Mouse (Mus musculus): Measurements from ENCODE around the gene Ddx11. TPM values are rescaled to one million over a fixed set of nuclear protein-coding genes. Genes with fewer than 3 reads are reported as not detected.
A peak's percentile ranks its signal among the peaks of the same experiment; 100 is the strongest.
"Not testable (repeated sequence)": the region's sequence is repeated elsewhere in the genome, so short reads cannot be mapped to it uniquely, and the experiment has no call there.

The Ddx11 gene
- polyA plus RNA-seq, 1 experiment from 2014 or later, result 19.4 TPM

- Histone ChIP-seq H3K9ac (replicated peaks; ENCODE audit: low read length) (no peak overlapping the region), H3K36me3 (replicated peaks; ENCODE audit: control insufficient read depth, insufficient read depth, low read depth, low read length) (no peaks in the 10 kb centered on the region), H3K4me1 (ENCODE audit: control insufficient read depth, insufficient read depth, low read length) (no peaks in the 10 kb centered on the region), H3K4me2 (ENCODE audit: low read depth, low read length) (no peak overlapping the region), H3K4me3 (ENCODE audit: low read depth, low read length) (no peak overlapping the region), H3K27ac (replicated peaks; ENCODE audit: low read depth, low read length) (no peak overlapping the region), H3K27me3 (ENCODE audit: control insufficient read depth, insufficient read depth, low read length) (no peaks in the 10 kb centered on the region), H3K9me3 (replicated peaks; ENCODE audit: control insufficient read depth, low read length) (no peaks in the 10 kb centered on the region)
- 90% methylated on average over 5 of the region's 5 CpGs for WGBS
- DNase-seq (ENCODE audit: low spot score), result no peak
- no peak for ATAC-seq (replicated peaks; ENCODE audit: insufficient number of reproducible peaks, low FRiP score, low TSS enrichment, low read depth)
These were observed 35.0 kb downstream of the Ddx11 start for GRCm38 (mm10) chr17:66158271-66158670.

GRCm38 (mm10) chr17:66167141-66167540, 43.8 kb downstream of the Ddx11 start:
- not testable (repeated sequence) for H3K36me3 ChIP-seq (replicated peaks; ENCODE audit: control insufficient read depth, insufficient read depth, low read depth, low read length); H3K4me1 ChIP-seq (ENCODE audit: control insufficient read depth, insufficient read depth, low read length); H3K27me3 ChIP-seq (ENCODE audit: control insufficient read depth, insufficient read depth, low read length); DNase-seq (ENCODE audit: low spot score); H3K27ac ChIP-seq (replicated peaks; ENCODE audit: low read depth, low read length); H3K4me3 ChIP-seq (ENCODE audit: low read depth, low read length); H3K9ac ChIP-seq (replicated peaks; ENCODE audit: low read length); H3K4me2 ChIP-seq (ENCODE audit: low read depth, low read length); ATAC-seq (replicated peaks; ENCODE audit: insufficient number of reproducible peaks, low FRiP score, low TSS enrichment, low read depth); H3K9me3 ChIP-seq (replicated peaks; ENCODE audit: control insufficient read depth, low read length)
- WGBS, result 95% methylated on average over 5 of the region's 5 CpGs

GRCm38 (mm10) chr17:66170971-66171370, 47.7 kb downstream of the Ddx11 start:
- H3K36me3 ChIP-seq (replicated peaks; ENCODE audit: control insufficient read depth, insufficient read depth, low read depth, low read length); H3K9ac ChIP-seq (replicated peaks; ENCODE audit: low read length); H3K27ac ChIP-seq (replicated peaks; ENCODE audit: low read depth, low read length); H3K4me3 ChIP-seq (ENCODE audit: low read depth, low read length); H3K4me1 ChIP-seq (ENCODE audit: control insufficient read depth, insufficient read depth, low read length); H3K4me2 ChIP-seq (ENCODE audit: low read depth, low read length); DNase-seq (ENCODE audit: low spot score); H3K27me3 ChIP-seq (ENCODE audit: control insufficient read depth, insufficient read depth, low read length); H3K9me3 ChIP-seq (replicated peaks; ENCODE audit: control insufficient read depth, low read length); ATAC-seq (replicated peaks; ENCODE audit: insufficient number of reproducible peaks, low FRiP score, low TSS enrichment, low read depth): not testable (repeated sequence)
- WGBS, result 92% methylated on average over 15 of the region's 15 CpGs

GRCm38 (mm10) chr17:66190577-66190976, 67.3 kb downstream of the Ddx11 start:
- no peaks in the 10 kb centered on the region for H3K9me3 ChIP-seq (replicated peaks; ENCODE audit: control insufficient read depth, low read length)
- 87% methylated on average over 8 of the region's 8 CpGs for WGBS
- no peak overlapping the region for H3K4me3 ChIP-seq (ENCODE audit: low read depth, low read length)
- ATAC-seq (replicated peaks; ENCODE audit: insufficient number of reproducible peaks, low FRiP score, low TSS enrichment, low read depth), result no peak
- no peak overlapping the region for H3K4me2 ChIP-seq (ENCODE audit: low read depth, low read length)
- no peak overlapping the region for H3K9ac ChIP-seq (replicated peaks; ENCODE audit: low read length)
- no peak overlapping the region for H3K27ac ChIP-seq (replicated peaks; ENCODE audit: low read depth, low read length)
- H3K4me1 ChIP-seq (ENCODE audit: control insufficient read depth, insufficient read depth, low read length), result no peaks in the 10 kb centered on the region
- H3K27me3 ChIP-seq (ENCODE audit: control insufficient read depth, insufficient read depth, low read length), result no peaks in the 10 kb centered on the region
- DNase-seq (ENCODE audit: low spot score), result no peak
- H3K36me3 ChIP-seq (replicated peaks; ENCODE audit: control insufficient read depth, insufficient read depth, low read depth, low read length), result no peaks in the 10 kb centered on the region

- ATAC-seq (replicated peaks; ENCODE audit: insufficient number of reproducible peaks, low FRiP score, low TSS enrichment, low read depth) (no peak), DNase-seq (ENCODE audit: low spot score) (peak; percentile 6)
- H3K9ac ChIP-seq (replicated peaks; ENCODE audit: low read length), result no peak overlapping the region
- no peak overlapping the region for H3K4me2 ChIP-seq (ENCODE audit: low read depth, low read length)
- WGBS, result 48% methylated on average over 3 of the region's 3 CpGs
- no peaks in the 10 kb centered on the region for H3K36me3 ChIP-seq (replicated peaks; ENCODE audit: control insufficient read depth, insufficient read depth, low read depth, low read length)
- H3K27ac ChIP-seq (replicated peaks; ENCODE audit: low read depth, low read length), result no peak overlapping the region
- no peaks in the 10 kb centered on the region for H3K27me3 ChIP-seq (ENCODE audit: control insufficient read depth, insufficient read depth, low read length)
- H3K4me1 ChIP-seq (ENCODE audit: control insufficient read depth, insufficient read depth, low read length), result no peaks in the 10 kb centered on the region
- no peak overlapping the region for H3K4me3 ChIP-seq (ENCODE audit: low read depth, low read length)
- no peaks in the 10 kb centered on the region for H3K9me3 ChIP-seq (replicated peaks; ENCODE audit: control insufficient read depth, low read length)
These were observed 73.7 kb downstream of the Ddx11 start for GRCm38 (mm10) chr17:66197041-66197440.

Other genes with a start within 250 kb of the Ddx11 start
- 47.8 and 48.4 TPM in 2 replicates for gene Ralbp1, start 237.7 kb upstream of the Ddx11 start, polyA plus RNA-seq (2014; fragmentation: Nextera tagmentation; extraction: Ambion mirVana)
- gene Twsg1, start 172.3 kb upstream of the Ddx11 start, polyA plus RNA-seq (2014; fragmentation: Nextera tagmentation; extraction: Ambion mirVana), result 133 and 142 TPM in 2 replicates
- 27.2 and 29.4 TPM in 2 replicates for gene Ankrd12, start 46.4 kb upstream of the Ddx11 start, polyA plus RNA-seq (2014; fragmentation: Nextera tagmentation; extraction: Ambion mirVana)
- 334 and 342 TPM in 2 replicates for gene Ndufv2, start 22.0 kb upstream of the Ddx11 start, polyA plus RNA-seq (2014; fragmentation: Nextera tagmentation; extraction: Ambion mirVana)
- gene Washc1, start 12.0 kb upstream of the Ddx11 start, polyA plus RNA-seq (2014; fragmentation: Nextera tagmentation; extraction: Ambion mirVana), result 36.3 and 36.8 TPM in 2 replicates